ENCODE assay signal across 11 mouse cellular contexts in the genomic region with DNA sequence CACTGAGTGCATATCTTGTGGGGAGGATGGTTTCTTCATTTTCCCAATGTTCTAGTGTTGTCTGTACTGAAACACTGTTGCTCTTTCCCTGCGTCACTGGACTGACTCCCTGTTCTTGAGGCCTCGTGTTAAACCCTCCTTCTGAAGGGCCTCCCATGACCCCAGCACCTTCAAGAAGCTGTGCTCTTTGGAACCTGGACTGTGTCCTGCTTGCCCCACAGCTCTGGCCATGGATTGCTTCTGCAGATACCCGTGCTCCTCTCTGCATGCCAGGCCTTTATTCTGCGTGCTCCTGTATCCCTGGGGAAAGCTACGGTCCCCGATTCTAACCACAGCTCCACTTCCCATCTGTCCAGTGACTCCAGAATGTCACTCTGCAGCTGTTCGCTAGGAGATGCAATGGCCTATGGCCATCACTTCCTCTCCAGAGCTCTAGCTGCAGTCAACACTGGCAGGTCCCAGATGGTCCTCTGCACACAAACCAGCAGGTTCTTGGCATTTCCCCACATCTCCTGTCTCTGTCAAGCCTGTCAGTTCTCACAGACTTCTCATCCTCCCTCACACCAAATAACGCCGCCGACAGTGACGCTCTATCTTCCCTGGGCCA. TPM values are rescaled to one million over a fixed set of nuclear protein-coding genes. Genes with fewer than 3 reads are reported as not detected.
DNase-seq lines count a peak whose midpoint lies in the region; ATAC-seq and TF ChIP-seq lines count a peak whose summit lies in the region.
"Had no signal": no experiment of that assay in that cellular context is flagged by ENCODE, and none has a peak within 500 bp of the region (broad histone marks: within the 10 kb centered on the region; RNA-seq: fewer than 3 reads in every experiment).

No protein-coding gene starts in this region.

- peak; percentile 17 for DNase-seq in embryonic facial prominence, embryonic 14.5 days (ENCODE audit: low spot score)
- DNase-seq in embryonic facial prominence, embryonic 10.5 days (ENCODE audit: low spot score), result no peak
- DNase-seq in layer of hippocampus, adult 2 months (ENCODE audit: low spot score in 2 of 2), result no peak
- no peak for DNase-seq in layer of hippocampus, postnatal 10 days (ENCODE audit: low spot score in 2 of 2)
- peak; percentile 93 for DNase-seq in cerebellum, postnatal 10 days
- DNase-seq in kidney, postnatal 36 days, result peak; percentile 59 to 74
- no peak for DNase-seq in urinary bladder, postnatal 25 days (ENCODE audit: low spot score)
- no peak for DNase-seq in right cerebral cortex, postnatal 4 days
- DNase-seq: lung, adult 2 months had no signal

- peaks cover 6% of the 10 kb centered on the region for H3K27me3 ChIP-seq in embryonic facial prominence, embryonic 14.5 days (replicated peaks; ENCODE audit: control insufficient read depth, insufficient read depth, low read length)
- peaks cover 19% of the 10 kb centered on the region for H3K27me3 ChIP-seq in embryonic facial prominence, embryonic 10.5 days (replicated peaks; ENCODE audit: low read depth, poor library complexity, severe bottlenecking)

- no peak for TF ChIP-seq CTCF in layer of hippocampus, adult 2 months (conservative IDR thresholded peaks at IDR 0.05)

- 74% methylated on average over 11 of the region's 11 CpGs for WGBS in embryonic facial prominence, embryonic 14.5 days
- 83% methylated on average over 11 of the region's 11 CpGs for WGBS in embryonic facial prominence, embryonic 10.5 days

- no peaks in the 10 kb centered on the region for H3K36me3 ChIP-seq in embryonic facial prominence, embryonic 14.5 days (ENCODE audit: control insufficient read depth, insufficient read depth, low read length)
- H3K36me3 ChIP-seq in embryonic facial prominence, embryonic 10.5 days (replicated peaks), result no peaks in the 10 kb centered on the region

- H3K9ac ChIP-seq in embryonic facial prominence, embryonic 14.5 days (ENCODE audit: low read depth, low read length), result no peak overlapping the region

- no peak for ATAC-seq in embryonic facial prominence, embryonic 14.5 days (ENCODE audit: low read depth)

- no peaks in the 10 kb centered on the region for H3K4me1 ChIP-seq in embryonic facial prominence, embryonic 14.5 days (ENCODE audit: control insufficient read depth, insufficient read depth, low read length)
- H3K4me1 ChIP-seq in embryonic facial prominence, embryonic 10.5 days, result no peaks in the 10 kb centered on the region

- no peaks in the 10 kb centered on the region for H3K9me3 ChIP-seq in embryonic facial prominence, embryonic 14.5 days (ENCODE audit: control insufficient read depth, low read length)
- H3K9me3 ChIP-seq in embryonic facial prominence, embryonic 10.5 days, result no peaks in the 10 kb centered on the region

- no peak overlapping the region for H3K4me3 ChIP-seq in embryonic facial prominence, embryonic 14.5 days (ENCODE audit: low read depth, low read length)
- no peak overlapping the region for H3K4me3 ChIP-seq in embryonic facial prominence, embryonic 10.5 days
- no peak overlapping the region for H3K4me3 ChIP-seq in layer of hippocampus, adult 2 months

- H3K27ac ChIP-seq in embryonic facial prominence, embryonic 14.5 days (replicated peaks; ENCODE audit: low read depth, low read length), result no peak overlapping the region
- no peak overlapping the region for H3K27ac ChIP-seq in embryonic facial prominence, embryonic 10.5 days (replicated peaks)
- H3K27ac ChIP-seq in layer of hippocampus, adult 2 months, result peak overlapping the region; percentile 65; the same call in 1 of the 2 replicates

- no peak overlapping the region for H3K4me2 ChIP-seq in embryonic facial prominence, embryonic 14.5 days (ENCODE audit: low read depth, low read length)

RNA-seq across cellular contexts. Expression of a gene that starts 5.2 kb away (rescaled TPM):
- 15.5 and 17.0 TPM in 2 replicates for polyA plus RNA-seq in embryonic facial prominence, embryonic 14.5 days (2014; fragmentation: Nextera tagmentation; extraction: Ambion mirVana)
- polyA plus RNA-seq in embryonic facial prominence, embryonic 10.5 days (2016; fragmentation: Nextera tagmentation; extraction: Ambion mirVana), result 25.0 and 28.3 TPM in 2 replicates
- total RNA-seq in layer of hippocampus, adult 2 months (2021), result 10 to 100 TPM; 62.0 to 67.5 TPM
- total RNA-seq in layer of hippocampus, postnatal 10 days (2021), result 10 to 100 TPM; 55.5 to 61.9 TPM

RNA-seq across cellular contexts. Expression of a gene that starts 8.1 kb away (rescaled TPM):
- 0.14 TPM in 1 of 2 replicates, not detected in the other for polyA plus RNA-seq in embryonic facial prominence, embryonic 14.5 days (2014; fragmentation: Nextera tagmentation; extraction: Ambion mirVana)
- polyA plus RNA-seq in embryonic facial prominence, embryonic 10.5 days (2016; fragmentation: Nextera tagmentation; extraction: Ambion mirVana), result 0.05 TPM in 1 of 2 replicates, not detected in the other
- total RNA-seq in layer of hippocampus, adult 2 months (2021), result not detected
- under 1 TPM; 0.14 to 0.16 TPM for total RNA-seq in layer of hippocampus, postnatal 10 days (2021)
- total RNA-seq: ES-E14 had no signal
- polyA plus RNA-seq: lung, adult 2 months; neural tube, embryonic 14.5 days had no signal

RNA-seq across cellular contexts. Expression of a gene that starts 38.8 kb away (rescaled TPM):
- 26.6 and 30.4 TPM in 2 replicates for polyA plus RNA-seq in embryonic facial prominence, embryonic 14.5 days (2014; fragmentation: Nextera tagmentation; extraction: Ambion mirVana)
- 36.5 and 38.6 TPM in 2 replicates for polyA plus RNA-seq in embryonic facial prominence, embryonic 10.5 days (2016; fragmentation: Nextera tagmentation; extraction: Ambion mirVana)
- total RNA-seq in layer of hippocampus, adult 2 months (2021), result 10 to 100 TPM; 57.1 to 62.9 TPM
- total RNA-seq in layer of hippocampus, postnatal 10 days (2021), result 10 to 100 TPM; 67.8 to 79.1 TPM

Comparison
In these comparisons a context has a peak if more than half of its experiments do, and no peak if none do; other contexts are left out.
1. DNase-seq: peak in embryonic facial prominence, embryonic 14.5 days (single experiment), cerebellum, postnatal 10 days (2 of 2) and kidney, postnatal 36 days (2 of 2); none in embryonic facial prominence, embryonic 10.5 days (single experiment), layer of hippocampus, adult 2 months (0 of 2), layer of hippocampus, postnatal 10 days (0 of 2), urinary bladder, postnatal 25 days (single experiment) and right cerebral cortex, postnatal 4 days (single experiment).